Mouse (Mus musculus) thymus, adult 2 months (tissue): Measurements from ENCODE around the gene 9930022D16Rik.

Source experiments
- CTCF ChIP-seq: fragments of 200-500 bp; IDR thresholded peaks from 2 replicates; pipeline ENCODE4 v1.5.1; 2012; ENCODE audit warnings: mild to moderate bottlenecking, control low read depth, low read length, moderate library complexity, borderline replicate concordance; ENCODE audit not compliant: control insufficient read depth, poor library complexity, insufficient read depth; ENCODE audit errors: extremely low read depth
- POLR2A ChIP-seq: fragments of 200-500 bp; IDR thresholded peaks from 2 replicates; pipeline ENCODE4 v1.6.1; 2012; ENCODE audit warnings: mild to moderate bottlenecking, low read length, control low read depth, moderate library complexity; ENCODE audit not compliant: control insufficient read depth, poor library complexity, insufficient read depth; ENCODE audit errors: extremely low read depth

DNA sequence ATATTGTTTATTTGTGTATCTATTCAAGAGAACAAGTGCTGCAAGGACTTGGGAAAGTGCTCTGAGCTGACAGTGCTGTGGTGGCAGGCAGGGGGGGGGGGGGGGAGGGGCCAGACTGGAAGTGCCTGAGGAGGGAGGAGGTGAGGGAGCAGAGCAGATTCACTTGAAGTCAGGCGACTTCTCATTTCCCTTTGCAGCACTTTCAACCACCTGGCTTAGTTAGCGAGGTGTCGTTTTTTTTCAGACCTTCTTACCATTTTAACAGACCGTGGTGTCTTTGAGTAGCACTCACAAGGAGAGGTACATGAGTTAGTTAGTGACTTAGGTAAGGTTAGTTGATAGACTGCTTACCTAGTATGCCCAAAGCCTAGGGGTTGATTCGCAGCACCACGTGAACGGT is 38.3 kb upstream of the 9930022D16Rik start:
- TF ChIP-seq CTCF (no peak), POLR2A (no peak)
